Mouse (Mus musculus): ENCODE data around the gene Icos. TPM values are rescaled to one million over a fixed set of nuclear protein-coding genes. Genes with fewer than 3 reads are reported as not detected.

The Icos gene
- polyA plus RNA-seq, 1 experiment from 2014 or later, result 0.27 TPM

- Histone ChIP-seq H3K27me3 (no peaks in the 10 kb centered on the region), H3K4me1 (no peaks in the 10 kb centered on the region), H3K27ac (no peak overlapping the region), H3K36me3 (no peaks in the 10 kb centered on the region), H3K9ac (no peak overlapping the region), H3K9me3 (no peaks in the 10 kb centered on the region), H3K4me2 (no peak overlapping the region), H3K4me3 (no peak overlapping the region)
- WGBS, result 85% methylated on average over 8 of the region's 8 CpGs
- no peak for ATAC-seq (ENCODE audit: insufficient number of reproducible peaks, insufficient read depth, low FRiP score, low TSS enrichment, low read depth)
These were observed 31.9 kb upstream of the Icos start for GRCm38 (mm10) chr1:60945633-60946401.

GRCm38 (mm10) chr1:60948112-60948511 is 29.6 kb upstream of the Icos start:
- H3K36me3 ChIP-seq, result no peaks in the 10 kb centered on the region
- WGBS, result 75% methylated on average over 6 of the region's 6 CpGs
- H3K27me3 ChIP-seq, result no peaks in the 10 kb centered on the region
- no peak overlapping the region for H3K4me2 ChIP-seq
- no peak overlapping the region for H3K9ac ChIP-seq
- no peaks in the 10 kb centered on the region for H3K9me3 ChIP-seq
- H3K27ac ChIP-seq, result no peak overlapping the region
- H3K4me3 ChIP-seq, result no peak overlapping the region
- ATAC-seq (ENCODE audit: insufficient number of reproducible peaks, insufficient read depth, low FRiP score, low TSS enrichment, low read depth), result no peak
- H3K4me1 ChIP-seq, result no peaks in the 10 kb centered on the region

GRCm38 (mm10) chr1:60952958-60953357 is 24.8 kb upstream of the Icos start:
- H3K4me2 ChIP-seq, result no peak overlapping the region
- no peak overlapping the region for H3K27ac ChIP-seq
- no peaks in the 10 kb centered on the region for H3K27me3 ChIP-seq
- 77% methylated on average over 7 of the region's 7 CpGs for WGBS
- H3K9me3 ChIP-seq, result no peaks in the 10 kb centered on the region
- no peaks in the 10 kb centered on the region for H3K36me3 ChIP-seq
- no peak overlapping the region for H3K9ac ChIP-seq
- H3K4me1 ChIP-seq, result peaks cover 4% of the 10 kb centered on the region; the same call in 1 of the 2 replicates
- no peak overlapping the region for H3K4me3 ChIP-seq
- ATAC-seq (ENCODE audit: insufficient number of reproducible peaks, insufficient read depth, low FRiP score, low TSS enrichment, low read depth), result no peak

- 88% methylated on average over 7 of the region's 7 CpGs for whole genome bisulfite sequencing
- Histone ChIP-seq H3K9ac (no peak overlapping the region), H3K27me3 (no peaks in the 10 kb centered on the region), H3K27ac (no peak overlapping the region), H3K36me3 (no peaks in the 10 kb centered on the region), H3K9me3 (no peaks in the 10 kb centered on the region), H3K4me2 (no peak overlapping the region), H3K4me1 (peaks cover 4% of the 10 kb centered on the region; the same call in 1 of the 2 replicates), H3K4me3 (no peak overlapping the region)
- no peak for ATAC-seq (ENCODE audit: insufficient number of reproducible peaks, insufficient read depth, low FRiP score, low TSS enrichment, low read depth)
These were observed 24.0 kb upstream of the Icos start for GRCm38 (mm10) chr1:60953686-60954085.

- 53% methylated on average over 2 of the region's 2 CpGs for WGBS
- H3K9ac ChIP-seq, result no peak overlapping the region
These were observed 23.0 kb upstream of the Icos start for GRCm38 (mm10) chr1:60954759-60955158.

GRCm38 (mm10) chr1:60955186-60955585 is 22.5 kb upstream of the Icos start:
- H3K36me3 ChIP-seq, result no peaks in the 10 kb centered on the region
- no peak overlapping the region for H3K9ac ChIP-seq
- H3K4me3 ChIP-seq, result no peak overlapping the region
- no peak for ATAC-seq (ENCODE audit: insufficient number of reproducible peaks, insufficient read depth, low FRiP score, low TSS enrichment, low read depth)
- WGBS, result 67% methylated on average over 3 of the region's 3 CpGs
- peaks cover 4% of the 10 kb centered on the region; the same call in 1 of the 2 replicates for H3K4me1 ChIP-seq
- H3K27ac ChIP-seq, result no peak overlapping the region
- no peaks in the 10 kb centered on the region for H3K9me3 ChIP-seq
- H3K27me3 ChIP-seq, result no peaks in the 10 kb centered on the region
- no peak overlapping the region for H3K4me2 ChIP-seq

More at GRCm38 (mm10) chr1:60954759-60955158, 23.0 kb upstream of the Icos start:
- H3K27me3 ChIP-seq, result no peaks in the 10 kb centered on the region
- peaks cover 4% of the 10 kb centered on the region; the same call in 1 of the 2 replicates for H3K4me1 ChIP-seq
- no peak overlapping the region for H3K27ac ChIP-seq
- H3K36me3 ChIP-seq, result no peaks in the 10 kb centered on the region
- no peak overlapping the region for H3K4me2 ChIP-seq
- ATAC-seq (ENCODE audit: insufficient number of reproducible peaks, insufficient read depth, low FRiP score, low TSS enrichment, low read depth), result no peak
- no peak overlapping the region for H3K4me3 ChIP-seq
- H3K9me3 ChIP-seq, result no peaks in the 10 kb centered on the region

- H3K4me2 ChIP-seq, result no peak overlapping the region
- H3K9me3 ChIP-seq, result no peaks in the 10 kb centered on the region
- ATAC-seq (ENCODE audit: insufficient number of reproducible peaks, insufficient read depth, low FRiP score, low TSS enrichment, low read depth), result no peak
- H3K27me3 ChIP-seq, result no peaks in the 10 kb centered on the region
- H3K36me3 ChIP-seq, result no peaks in the 10 kb centered on the region
- H3K9ac ChIP-seq, result no peak overlapping the region
- H3K27ac ChIP-seq, result no peak overlapping the region
- H3K4me3 ChIP-seq, result no peak overlapping the region
- 91% methylated on average over 6 of the region's 6 CpGs for WGBS
- peaks cover 4% of the 10 kb centered on the region; the same call in 1 of the 2 replicates for H3K4me1 ChIP-seq
These were observed 21.5 kb upstream of the Icos start for GRCm38 (mm10) chr1:60956196-60956595.

GRCm38 (mm10) chr1:60958287-60958686 is 19.4 kb upstream of the Icos start:
- 86% methylated on average over 1 of the region's 1 CpGs for WGBS
- Histone ChIP-seq H3K9me3 (no peaks in the 10 kb centered on the region), H3K36me3 (no peaks in the 10 kb centered on the region), H3K27ac (no peak overlapping the region), H3K27me3 (no peaks in the 10 kb centered on the region), H3K4me2 (no peak overlapping the region), H3K4me1 (peaks cover 4% of the 10 kb centered on the region; the same call in 1 of the 2 replicates), H3K9ac (no peak overlapping the region), H3K4me3 (no peak overlapping the region)
- ATAC-seq (ENCODE audit: insufficient number of reproducible peaks, insufficient read depth, low FRiP score, low TSS enrichment, low read depth), result no peak

GRCm38 (mm10) chr1:60959246-60959645 is 18.5 kb upstream of the Icos start:
- Histone ChIP-seq H3K4me1 (peaks cover 4% of the 10 kb centered on the region; the same call in 1 of the 2 replicates), H3K4me2 (no peak overlapping the region), H3K36me3 (no peaks in the 10 kb centered on the region), H3K27me3 (no peaks in the 10 kb centered on the region), H3K27ac (no peak overlapping the region), H3K9me3 (no peaks in the 10 kb centered on the region), H3K9ac (no peak overlapping the region), H3K4me3 (no peak overlapping the region)
- no peak for ATAC-seq (ENCODE audit: insufficient number of reproducible peaks, insufficient read depth, low FRiP score, low TSS enrichment, low read depth)
- WGBS, result 77% methylated on average over 4 of the region's 4 CpGs

- Histone ChIP-seq H3K4me1 (no peaks in the 10 kb centered on the region), H3K9ac (no peak overlapping the region), H3K4me3 (no peak overlapping the region), H3K9me3 (no peaks in the 10 kb centered on the region), H3K36me3 (no peaks in the 10 kb centered on the region), H3K27ac (no peak overlapping the region), H3K27me3 (no peaks in the 10 kb centered on the region), H3K4me2 (no peak overlapping the region)
- no peak for ATAC-seq (ENCODE audit: insufficient number of reproducible peaks, insufficient read depth, low FRiP score, low TSS enrichment, low read depth)
- WGBS, result 76% methylated on average over 11 of the region's 11 CpGs
These were observed 17.3 kb upstream of the Icos start for GRCm38 (mm10) chr1:60960451-60960850.

GRCm38 (mm10) chr1:60961080-60961479 is 16.6 kb upstream of the Icos start:
- no peaks in the 10 kb centered on the region for H3K4me1 ChIP-seq
- H3K27me3 ChIP-seq, result no peaks in the 10 kb centered on the region
- no peak overlapping the region for H3K4me2 ChIP-seq
- no peak overlapping the region for H3K9ac ChIP-seq
- H3K27ac ChIP-seq, result no peak overlapping the region
- H3K4me3 ChIP-seq, result no peak overlapping the region
- no peaks in the 10 kb centered on the region for H3K36me3 ChIP-seq
- 20% methylated on average over 4 of the region's 4 CpGs for WGBS
- H3K9me3 ChIP-seq, result no peaks in the 10 kb centered on the region
- no peak for ATAC-seq (ENCODE audit: insufficient number of reproducible peaks, insufficient read depth, low FRiP score, low TSS enrichment, low read depth)

- H3K4me1 ChIP-seq, result no peaks in the 10 kb centered on the region
- no peak overlapping the region for H3K9ac ChIP-seq
- 88% methylated on average over 4 of the region's 4 CpGs for WGBS
- H3K27ac ChIP-seq, result no peak overlapping the region
- H3K4me2 ChIP-seq, result no peak overlapping the region
- no peak for ATAC-seq (ENCODE audit: insufficient number of reproducible peaks, insufficient read depth, low FRiP score, low TSS enrichment, low read depth)
- H3K4me3 ChIP-seq, result no peak overlapping the region
- H3K9me3 ChIP-seq, result no peaks in the 10 kb centered on the region
- no peaks in the 10 kb centered on the region for H3K27me3 ChIP-seq
- no peaks in the 10 kb centered on the region for H3K36me3 ChIP-seq
These were observed 15.6 kb upstream of the Icos start for GRCm38 (mm10) chr1:60962095-60962494.
